Mouse (Mus musculus) cerebellum, postnatal 10 days (tissue): Measurements from ENCODE around the gene Prr19.
A peak's percentile ranks its signal among the peaks of the same experiment; 100 is the strongest.

Source experiments
- DNase-seq, 2 experiments: peaks; one replicate each; pipeline ENCODE4 v3.0.0; 2021; ENCODE audit warnings: mixed read lengths in 2 of 2

The Prr19 gene

DNA sequence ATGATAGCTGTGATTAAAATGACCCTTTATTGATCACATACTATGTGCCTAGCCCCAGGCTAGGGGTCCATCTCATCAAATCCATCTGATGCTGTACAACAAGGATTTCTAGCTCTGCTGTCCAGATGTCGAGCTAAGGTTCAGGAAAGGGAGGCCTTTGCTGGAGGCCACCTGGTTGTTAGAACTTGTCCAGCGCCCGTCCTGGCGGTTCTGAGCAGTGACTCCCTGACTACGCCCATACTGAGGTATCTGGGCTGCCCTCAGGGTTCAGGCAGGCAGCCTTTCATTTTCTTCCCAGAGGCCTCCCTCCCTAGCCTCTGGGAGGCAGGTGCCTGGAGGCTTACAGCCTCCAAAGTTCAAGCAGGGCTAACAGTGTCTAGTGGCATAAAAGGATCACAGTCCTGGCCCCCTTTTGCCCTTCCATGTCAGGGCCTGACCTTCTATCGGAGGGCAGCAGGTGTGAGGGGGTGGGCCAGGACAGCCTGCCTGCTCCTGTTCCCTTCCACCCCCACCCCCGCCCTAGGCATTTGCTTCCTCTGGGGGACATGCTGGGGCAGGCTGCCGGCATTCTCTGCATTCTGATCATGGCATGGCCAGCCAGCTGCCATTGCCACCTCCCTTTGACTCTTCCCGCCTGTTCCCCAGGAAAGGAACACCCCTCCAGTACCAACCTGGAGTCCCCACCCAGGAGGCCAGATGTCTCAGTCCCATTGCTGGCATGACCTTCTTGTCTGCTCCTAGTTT, 25.5 kb upstream of the Prr19 start:
- peak in 1 of 2 experiments; percentile 17 for DNase-seq

DNA sequence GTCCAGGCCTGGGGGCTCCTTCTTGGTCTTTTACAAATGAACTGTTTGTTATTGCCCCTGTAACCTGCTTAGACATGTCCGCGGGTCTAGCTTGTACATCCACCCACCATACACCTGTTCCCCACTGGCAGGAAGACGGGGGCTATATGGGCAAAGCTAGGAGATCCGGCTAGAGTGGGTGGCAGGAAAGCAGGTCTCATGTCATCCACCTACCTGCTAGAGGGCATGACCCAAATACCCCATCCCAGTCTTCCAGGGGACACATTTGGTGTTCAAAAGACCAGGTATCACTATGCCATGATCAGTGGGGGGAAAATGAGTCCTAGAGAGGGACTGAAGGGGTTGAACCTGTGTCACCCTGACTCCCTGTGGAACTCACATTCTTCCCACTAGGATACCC, 23.8 kb upstream of the Prr19 start:
- no peak for DNase-seq

DNA sequence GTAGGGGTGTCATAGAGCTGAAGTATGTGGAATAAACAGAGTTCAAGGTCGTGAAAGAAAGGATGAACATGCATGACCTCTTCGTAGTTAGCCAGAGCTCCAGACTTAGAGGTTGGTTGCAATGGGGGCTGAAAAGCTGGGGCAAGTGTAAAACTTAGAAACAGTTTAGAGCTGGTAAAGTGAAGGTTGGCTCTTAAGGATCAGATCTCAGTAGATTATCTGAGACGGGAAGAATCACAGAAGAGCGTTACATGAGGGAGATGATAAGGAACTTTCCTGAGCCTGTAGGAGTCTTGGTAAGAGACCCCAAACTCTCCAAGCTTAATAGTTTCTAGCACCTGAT, 23.2 kb upstream of the Prr19 start:
- no peak for DNase-seq

DNA sequence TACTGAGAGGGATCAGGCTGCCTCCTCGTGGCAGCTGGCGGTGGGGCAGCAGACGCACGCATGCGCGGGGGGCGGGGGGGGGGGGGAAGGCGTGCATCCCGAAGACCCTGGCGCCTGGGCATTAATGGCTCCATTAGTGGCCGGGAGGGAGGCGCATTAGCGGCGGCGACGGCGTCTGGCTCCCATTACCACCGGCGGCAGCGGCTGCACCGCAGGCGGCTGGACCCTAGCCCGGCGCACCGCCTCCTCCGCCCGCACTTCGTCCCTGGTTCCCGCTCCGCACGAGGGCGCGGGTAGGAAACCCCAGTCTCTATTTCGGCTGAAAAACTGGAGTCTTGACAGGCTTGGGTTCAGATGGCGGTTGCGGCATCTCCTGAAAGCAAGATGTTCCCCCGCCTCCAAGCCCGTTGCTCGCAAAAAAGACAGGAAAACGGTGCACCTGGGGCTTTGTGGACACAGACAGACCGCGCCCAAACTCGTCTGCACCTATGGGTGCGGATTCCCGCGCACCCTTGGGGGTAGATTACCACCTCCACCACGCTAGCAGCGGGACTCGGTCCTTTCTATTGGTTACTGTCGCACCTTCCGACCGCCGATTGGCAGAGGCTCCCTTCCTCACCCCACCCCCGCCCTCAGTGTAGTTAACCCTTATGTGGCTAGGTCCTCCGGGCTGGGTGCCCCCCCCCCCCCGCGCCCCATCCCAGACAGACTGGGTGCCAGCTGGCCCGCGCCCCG, 22.7 kb upstream of the Prr19 start:
- peak; percentile 90 to 91 for DNase-seq

DNA sequence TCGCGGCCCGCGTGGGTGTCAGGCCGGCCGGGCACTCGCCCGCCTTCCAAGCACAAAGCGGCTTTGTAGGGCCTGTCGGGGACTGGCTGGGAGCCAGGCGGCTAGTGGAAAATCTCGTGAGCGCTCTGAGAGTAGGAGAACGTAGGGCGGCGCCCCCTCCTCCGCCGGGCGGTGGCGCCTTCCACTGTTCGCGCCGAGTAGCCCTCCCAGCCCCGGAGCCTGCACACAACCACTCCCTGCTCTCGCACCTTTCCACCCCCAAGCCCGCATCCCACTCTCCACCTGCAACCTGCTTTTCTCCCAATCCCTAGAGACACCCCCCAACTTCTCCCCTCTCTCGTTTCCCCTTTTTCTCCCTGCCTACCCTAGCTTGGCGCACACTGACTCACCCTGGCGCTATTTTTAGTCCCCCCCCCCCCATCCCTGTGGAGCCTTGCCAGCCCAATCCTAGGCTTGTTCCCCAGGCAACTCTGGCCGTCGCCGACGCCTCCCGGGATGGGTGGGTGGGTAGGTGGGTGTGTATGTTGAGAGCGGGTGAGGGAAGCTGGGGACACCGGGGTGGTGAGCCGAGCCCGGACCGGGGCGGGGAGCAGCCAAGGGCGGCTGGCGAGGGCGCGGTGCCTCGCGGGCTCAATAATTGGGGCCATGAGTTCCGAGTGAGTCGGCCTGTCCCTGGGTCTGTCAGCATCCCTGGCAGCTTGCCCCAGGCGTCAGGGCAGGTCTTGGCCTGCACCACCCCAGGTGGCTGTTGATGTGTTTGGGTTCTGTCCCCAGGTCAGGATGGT, 21.9 kb upstream of the Prr19 start:
- DNase-seq, result peak; percentile 96 to 97

DNA sequence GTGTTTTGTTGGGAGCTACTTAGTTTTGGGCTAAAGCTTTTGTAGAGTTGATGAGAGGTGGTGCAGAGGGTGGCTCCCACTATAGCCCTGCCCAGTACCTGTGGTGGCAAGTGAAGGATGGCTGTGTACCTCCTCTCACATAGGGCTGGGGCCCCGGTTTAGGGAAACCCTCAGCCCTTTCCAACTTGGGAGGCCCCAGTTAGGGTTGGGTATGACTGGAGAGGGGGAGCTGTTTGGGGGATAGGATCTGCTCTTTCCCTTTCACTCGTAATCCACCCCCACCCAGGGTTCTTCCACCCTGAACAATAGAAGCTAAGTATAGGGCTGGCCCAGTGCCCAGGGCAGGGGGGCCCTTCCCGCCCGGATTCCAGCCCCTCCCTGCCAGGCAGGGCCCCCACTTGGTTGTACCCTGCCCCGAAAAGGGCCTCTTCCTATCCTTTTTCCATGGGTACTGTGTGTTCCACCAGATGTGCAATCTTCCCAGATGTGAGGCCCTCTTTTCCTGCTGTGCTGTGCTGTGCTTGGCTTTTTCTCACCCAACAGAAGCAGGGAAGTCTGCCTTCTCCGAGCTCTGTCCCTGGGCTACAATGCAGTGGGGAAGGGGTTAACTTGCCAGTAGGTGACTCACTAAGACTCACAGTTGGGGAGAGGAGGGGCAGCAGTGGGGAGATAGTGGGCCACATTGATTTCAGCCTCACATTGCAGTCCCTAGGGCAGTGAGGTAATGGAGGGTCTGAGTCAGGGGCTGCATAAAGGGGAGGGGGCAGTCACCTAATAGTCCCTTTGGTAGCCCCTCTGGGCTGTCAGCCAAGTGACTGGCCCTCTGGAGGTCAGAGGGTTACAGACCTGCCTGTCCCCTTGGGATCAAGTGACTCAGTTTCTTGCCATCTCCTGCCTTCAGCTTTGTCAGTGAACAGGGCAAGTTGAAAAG, 21.1 kb upstream of the Prr19 start:
- peak; percentile 57 to 58 for DNase-seq

DNA sequence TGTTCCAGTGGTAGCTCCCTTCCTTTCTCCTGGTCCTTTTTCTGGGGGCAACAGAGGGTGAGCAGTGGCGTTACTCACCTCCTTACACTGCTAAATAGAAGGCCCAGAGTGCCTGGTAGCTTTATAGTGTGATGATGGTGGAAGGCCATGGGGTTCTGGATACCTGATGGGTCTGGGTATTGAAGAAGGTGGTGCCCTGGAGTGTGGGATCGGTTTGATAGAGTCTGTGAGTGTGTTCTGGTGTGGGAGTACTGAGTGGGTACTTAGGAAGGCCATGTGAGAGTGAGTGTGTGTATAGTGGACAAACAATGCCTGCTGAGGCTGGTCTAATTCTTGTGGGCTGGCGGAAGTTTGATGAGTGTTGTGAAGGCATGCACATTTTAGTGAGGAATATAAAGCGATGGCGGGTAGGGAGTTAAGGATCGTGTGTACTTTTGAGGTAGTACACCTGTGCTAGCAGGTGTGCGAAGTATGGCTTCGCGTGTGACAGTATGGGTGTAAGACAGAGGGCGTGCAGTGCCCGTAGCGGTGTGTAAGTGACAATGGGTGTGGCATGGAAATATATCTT, 20.0 kb upstream of the Prr19 start:
- DNase-seq, result no peak

DNA sequence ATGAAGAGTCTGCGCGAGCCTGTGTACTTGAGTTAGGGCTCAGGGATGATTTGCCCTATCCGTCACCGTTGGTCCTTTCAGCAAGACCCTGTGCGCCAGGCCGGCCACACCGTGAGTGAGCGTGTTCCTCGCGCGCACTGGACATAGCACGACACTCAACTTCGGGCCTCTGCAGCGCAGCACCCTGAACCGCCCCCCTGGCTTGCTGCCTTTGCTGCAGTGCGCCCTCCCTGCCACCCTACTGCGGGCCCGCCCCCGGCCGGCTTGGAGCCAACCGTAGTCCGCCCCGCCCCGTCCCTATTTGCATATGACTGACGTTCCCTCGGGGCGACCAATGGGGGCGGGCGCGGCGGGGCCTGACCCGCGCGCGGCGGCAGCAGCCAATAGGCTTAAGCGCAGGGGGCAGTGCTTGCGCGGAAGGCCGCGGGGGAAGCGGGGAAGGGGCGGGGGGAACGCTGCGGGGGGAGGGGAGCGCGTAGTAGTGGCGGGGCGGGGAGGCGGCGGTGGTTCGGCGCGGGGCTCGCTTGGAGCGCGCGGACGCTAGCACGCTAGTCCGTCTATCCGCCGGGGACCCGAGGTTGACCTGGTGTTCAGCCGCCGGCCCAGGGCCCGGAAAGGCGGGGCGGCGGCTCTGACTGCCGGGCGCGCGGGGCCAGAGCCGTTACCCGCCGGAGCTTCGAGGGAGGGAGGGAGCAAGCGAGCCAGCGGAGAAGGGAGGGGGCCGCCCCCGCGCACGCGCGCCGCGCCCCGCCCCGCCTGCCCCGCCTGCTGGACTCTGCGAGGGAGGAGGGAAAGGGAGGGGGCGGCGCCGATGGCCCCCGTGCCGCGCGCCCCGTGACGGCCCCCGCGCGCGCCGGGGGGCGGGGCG, 19.2 kb upstream of the Prr19 start:
- DNase-seq, result peak; percentile 99

DNA sequence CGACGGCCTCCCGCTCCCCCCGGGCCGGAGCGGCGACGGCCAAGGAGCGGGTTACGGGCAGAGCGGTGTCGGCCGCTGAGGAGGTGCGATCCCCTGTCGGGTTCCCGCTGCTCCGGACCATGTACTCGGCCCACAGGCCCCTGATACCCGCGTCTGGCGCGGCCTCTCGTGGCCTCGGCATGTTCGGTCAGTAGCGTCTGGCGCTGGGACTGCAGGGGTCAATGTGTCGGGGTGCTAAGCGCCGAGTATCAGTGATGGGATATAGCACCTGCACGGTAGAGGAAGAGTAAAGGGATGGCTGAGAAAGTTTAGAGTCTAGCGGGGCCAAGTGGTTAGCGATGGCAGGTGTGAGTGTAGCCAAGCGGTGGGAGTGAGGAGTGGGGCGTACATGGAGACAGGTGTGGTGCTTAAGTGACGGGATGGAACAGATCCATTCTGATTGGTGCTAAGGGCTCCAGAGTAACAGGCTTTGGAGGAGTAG, 18.4 kb upstream of the Prr19 start:
- peak; percentile 69 for DNase-seq

DNA sequence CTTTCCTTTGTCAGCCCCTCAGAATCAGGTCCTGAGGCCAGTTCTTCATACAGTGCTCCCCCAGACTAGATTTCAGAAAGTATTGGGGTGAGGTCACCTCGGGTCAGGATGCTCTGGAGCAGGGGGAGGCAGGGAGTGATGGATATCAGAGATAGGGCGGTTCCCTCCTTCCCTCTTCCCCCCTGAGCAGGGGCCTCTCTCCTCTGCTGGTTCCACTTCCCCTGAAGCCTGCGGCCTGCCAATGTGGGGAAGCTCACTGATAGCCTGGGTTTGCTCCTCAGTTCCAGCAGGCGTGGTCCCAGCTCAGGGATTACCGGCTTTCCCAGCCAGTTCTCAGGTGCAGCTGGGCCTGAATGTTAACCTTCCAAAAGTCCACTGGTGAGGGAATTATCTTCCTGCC, 17.6 kb upstream of the Prr19 start:
- DNase-seq, result peak; percentile 42 to 45

DNA sequence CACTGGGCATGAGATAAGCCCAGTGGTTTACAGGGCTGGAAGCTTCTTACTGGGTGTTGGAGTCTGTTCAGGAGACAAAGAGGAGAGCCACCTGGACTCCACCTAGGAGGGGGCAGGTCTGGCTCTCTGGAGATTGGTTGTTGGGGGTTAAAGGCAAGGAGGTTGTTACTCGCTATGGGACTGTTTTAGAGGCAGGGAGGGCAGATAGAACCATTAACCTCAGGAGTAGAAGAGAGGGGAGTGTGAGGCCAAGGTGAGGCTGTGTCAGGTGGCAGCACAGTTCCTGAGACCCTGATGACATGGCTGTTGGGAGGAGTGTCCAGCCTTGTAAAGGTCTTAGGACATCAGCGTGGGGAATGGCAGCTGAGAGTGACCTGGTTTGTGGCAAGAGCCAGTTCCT, 17.0 kb upstream of the Prr19 start:
- peak; percentile 10 to 27 for DNase-seq

DNA sequence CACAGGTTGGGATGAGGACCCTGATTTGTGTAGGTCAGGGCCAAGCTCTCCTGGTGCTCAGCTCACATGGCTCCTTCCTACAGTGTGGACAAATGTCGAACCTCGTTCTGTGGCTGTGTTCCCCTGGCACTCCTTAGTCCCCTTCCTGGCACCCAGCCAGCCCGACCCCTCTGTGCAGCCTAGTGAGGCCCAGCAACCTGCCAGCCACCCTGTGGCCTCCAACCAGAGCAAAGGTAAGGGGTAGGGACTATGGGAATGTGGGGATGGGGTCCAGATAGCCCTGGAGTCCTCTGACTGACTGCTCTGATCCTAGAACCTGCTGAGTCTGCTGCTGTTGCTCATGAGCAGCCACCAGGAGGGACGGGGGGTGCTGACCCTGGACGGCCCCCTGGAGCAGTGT, 16.4 kb upstream of the Prr19 start:
- DNase-seq, result peak; percentile 66 to 70

DNA sequence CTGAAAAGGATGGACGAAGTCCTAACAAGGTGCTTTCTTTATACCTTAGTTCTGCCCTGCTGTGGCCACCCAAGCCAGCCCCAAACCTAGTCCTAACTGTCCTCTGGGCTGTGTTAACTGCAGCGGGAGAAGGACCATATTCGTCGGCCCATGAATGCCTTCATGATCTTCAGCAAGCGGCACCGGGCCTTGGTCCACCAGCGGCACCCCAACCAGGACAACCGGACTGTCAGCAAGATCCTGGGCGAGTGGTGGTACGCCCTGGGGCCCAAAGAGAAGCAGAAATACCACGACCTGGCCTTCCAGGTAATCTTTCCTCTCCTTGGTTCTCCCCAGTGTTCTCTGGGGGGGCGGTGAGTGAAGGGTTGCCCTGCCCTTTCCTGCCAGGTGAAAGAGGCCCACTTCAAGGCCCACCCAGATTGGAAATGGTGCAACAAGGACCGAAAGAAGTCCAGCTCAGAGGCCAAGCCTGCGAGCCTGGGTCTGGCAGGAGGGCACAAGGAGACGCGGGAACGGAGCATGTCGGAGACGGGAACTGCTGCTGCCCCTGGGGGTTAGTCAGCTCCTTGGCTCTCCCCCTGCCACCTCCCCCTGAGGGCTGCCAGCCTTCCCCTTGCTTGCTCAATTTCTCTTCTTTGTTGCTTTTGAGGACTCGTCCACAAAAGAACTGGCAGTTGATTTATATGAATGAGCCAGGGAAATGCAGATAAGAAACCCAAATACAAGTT, 15.5 kb upstream of the Prr19 start:
- DNase-seq, result peak in 1 of 2 experiments; percentile 18

DNA sequence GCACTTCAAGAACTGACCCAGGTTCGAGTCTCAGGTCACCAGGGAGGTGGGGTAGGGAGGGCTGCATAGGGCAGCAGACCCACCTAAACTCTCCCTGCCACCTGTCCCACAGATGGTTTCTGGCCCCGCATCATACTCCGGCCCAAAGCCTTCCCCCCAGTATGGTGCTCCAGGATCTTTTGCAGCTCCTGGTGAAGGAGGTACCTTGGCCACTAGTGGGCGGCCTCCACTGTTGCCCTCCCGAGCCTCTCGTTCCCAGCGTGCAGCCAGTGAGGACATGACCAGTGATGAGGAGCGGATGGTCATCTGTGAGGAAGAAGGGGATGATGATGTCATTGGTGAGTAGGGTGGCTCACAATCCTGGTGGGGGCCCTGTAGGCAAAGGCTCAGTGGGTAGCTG, 14.2 kb upstream of the Prr19 start:
- peak; percentile 21 to 23 for DNase-seq

DNA sequence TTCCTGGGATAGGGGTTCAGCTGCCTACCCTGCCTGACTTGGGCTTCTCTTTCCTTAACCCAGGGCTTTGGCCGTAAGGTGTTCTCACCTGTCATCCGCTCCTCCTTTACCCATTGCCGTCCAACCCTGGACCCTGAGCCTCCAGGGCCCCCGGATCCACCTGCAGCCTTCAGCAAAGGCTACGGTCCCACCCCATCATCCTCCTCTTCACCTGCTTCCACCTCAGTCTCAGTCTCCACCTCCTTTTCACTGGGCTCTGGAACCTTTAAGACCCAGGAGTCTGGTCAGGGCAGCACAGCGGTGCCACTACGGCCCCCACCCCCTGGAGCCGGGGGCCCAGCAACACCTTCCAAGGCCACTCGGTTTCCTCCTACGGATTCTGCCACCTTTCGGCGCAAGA, 13.2 kb upstream of the Prr19 start:
- DNase-seq, result no peak

DNA sequence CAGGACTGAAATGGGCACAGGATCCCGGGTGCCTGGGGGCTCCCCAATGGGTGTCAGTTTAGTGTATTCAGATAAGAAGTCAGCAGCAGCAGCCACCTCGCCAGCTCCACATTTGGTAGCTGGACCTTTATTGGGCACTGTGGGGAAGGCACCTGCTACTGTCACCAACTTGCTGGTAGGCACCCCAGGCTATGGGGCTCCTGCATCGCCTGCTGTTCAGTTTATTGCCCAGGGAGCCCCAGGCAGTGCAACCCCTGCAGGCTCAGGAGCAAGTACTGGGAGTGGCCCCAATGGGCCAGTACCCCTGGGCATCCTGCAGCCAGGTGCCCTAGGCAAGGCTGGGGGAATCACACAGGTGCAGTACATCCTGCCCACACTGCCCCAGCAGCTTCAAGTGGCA, 12.5 kb upstream of the Prr19 start:
- DNase-seq, result peak in 1 of 2 experiments; percentile 9

DNA sequence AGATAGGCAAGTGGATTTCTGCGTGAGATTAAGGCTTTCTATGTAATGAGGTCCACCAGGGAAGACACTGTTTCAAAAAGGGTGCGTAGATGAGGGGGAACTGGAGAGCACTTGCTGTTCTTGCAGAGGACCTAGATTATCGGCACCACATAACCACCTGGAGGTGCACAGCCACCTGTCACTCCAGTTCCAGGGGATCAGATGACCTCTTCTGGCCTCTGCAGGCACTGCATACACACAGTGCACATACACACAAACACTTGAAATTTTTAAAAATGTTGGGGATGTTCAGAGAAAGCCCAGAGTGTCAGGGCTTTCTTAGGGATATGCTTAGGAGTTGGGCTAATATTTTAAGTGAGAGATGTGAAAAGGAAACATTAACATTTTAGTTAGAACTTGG, 11.3 kb upstream of the Prr19 start:
- DNase-seq, result peak in 1 of 2 experiments; percentile 8

DNA sequence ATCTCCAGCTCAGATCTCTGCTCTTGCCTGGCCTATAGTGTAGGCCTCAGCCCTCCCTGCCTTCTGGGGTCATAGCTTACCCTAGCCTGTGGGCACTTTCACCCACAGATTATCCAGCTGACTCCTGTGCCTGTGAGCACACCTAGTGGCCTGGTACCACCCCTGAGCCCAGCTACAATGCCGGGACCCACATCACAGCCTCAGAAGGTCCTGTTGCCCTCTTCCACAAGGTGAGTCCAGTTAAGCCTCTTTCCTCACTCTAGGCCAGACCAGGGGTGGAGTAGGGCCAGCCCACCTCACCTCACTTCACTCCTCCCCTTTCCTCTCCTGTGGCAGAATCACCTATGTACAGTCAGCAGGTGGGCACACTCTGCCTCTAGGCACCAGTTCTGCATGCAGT, 10.7 kb upstream of the Prr19 start:
- DNase-seq, result peak in 1 of 2 experiments; percentile 5

DNA sequence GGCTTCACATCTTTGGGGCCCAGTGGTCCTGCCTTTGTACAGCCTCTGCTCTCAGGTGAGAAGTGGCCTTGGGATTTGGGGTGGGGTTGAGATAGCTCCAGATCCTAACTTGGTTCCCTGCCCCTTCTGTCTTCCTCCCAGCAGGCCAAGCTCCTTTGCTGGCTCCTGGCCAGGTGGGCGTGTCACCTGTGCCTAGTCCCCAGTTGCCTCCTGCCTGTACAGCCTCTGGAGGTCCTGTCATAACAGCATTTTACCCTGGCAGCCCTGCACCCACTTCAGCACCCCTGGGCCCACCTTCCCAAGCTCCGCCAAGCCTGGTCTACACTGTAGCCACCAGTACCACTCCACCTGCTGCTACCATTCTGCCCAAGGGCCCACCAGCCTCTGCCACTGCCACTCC, 10.3 kb upstream of the Prr19 start:
- DNase-seq, result peak; percentile 76 to 77

DNA sequence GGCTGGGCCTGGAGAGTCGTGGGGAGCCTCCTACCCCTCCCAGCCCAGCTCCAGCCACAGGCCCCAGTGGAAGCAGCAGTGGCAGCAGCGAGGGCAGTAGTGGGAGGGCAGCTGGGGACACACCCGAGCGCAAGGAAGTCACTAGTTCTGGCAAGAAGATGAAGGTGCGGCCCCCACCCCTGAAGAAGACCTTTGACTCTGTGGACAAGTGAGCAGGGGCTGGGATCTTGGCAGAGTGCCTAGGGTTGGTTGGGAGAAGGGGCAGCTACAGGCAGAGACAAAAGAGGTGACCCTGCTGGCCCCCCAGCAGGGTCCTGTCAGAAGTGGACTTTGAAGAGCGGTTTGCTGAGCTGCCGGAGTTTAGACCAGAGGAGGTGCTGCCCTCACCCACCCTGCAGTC, 9.1 kb upstream of the Prr19 start:
- DNase-seq, result peak; percentile 46 to 52
